Mouse (Mus musculus) activated CD4-positive, CD25-positive, alpha-beta regulatory T cell, adult 9 weeks (primary cell): ENCODE results near the gene Dnaja3. TPM values are rescaled to one million over a fixed set of nuclear protein-coding genes. Genes with fewer than 3 reads are reported as not detected.

ENCODE experiments used
- polyA plus RNA-seq: library from polyadenylated mRNA; unstranded; fragments of 100-300 nt; shearing (Covaris generic); gene quantifications from one replicate; pipeline ENCODE4 v1.2.1, GENCODE M21; 2017

The Dnaja3 gene
- 59.4 TPM for polyA plus RNA-seq

GRCm38 (mm10) chr16:4639831-4640237 lies at the start of gene Dnaja3, which contains the start of gene Vasn:
Gene Dnaja3 (plus strand): TSS chr16:4639989.
Gene Vasn (plus strand): TSS chr16:4639941.

GRCm38 (mm10) chr16:4593971-4594813 lies 45.6 kb upstream of the Dnaja3 start, which contains the start of gene Glis2:
Gene Glis2 (plus strand): TSS chr16:4594713.

DNA sequence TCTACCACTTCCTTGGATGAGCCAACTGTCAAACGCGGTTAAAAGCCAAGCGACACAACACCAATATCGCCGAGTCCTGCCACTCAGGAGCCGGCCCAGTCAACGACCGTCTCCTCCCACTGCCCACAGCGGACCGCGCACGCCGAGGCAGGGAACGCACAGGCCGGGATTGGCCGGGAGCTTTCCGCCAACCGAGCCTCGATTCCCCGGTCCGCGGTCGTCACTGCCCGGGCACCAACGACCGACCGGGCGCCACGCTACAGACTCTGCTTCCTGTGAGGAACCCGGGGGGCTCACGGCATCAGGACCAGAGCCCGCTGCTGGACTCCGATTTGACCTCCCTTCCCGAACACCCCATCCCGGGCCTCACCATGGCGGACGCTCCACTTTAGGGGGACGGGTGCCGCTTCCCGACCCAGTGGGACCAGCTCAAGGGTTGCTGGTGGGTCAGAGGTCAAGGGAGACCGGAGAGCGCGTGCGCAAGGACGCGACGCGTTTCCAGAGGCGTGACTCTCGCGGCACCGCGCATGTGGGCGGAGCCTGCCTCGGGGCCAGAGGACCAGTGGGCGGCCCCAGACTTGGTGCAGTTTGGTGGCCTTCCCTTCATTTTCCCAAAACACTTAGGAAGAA lies 15.2 kb upstream of the Dnaja3 start, which contains the start of gene Pam16:
Gene Pam16, minus strand, starts transcription at position 508 of the 630 bp plus-strand sequence.

DNA sequence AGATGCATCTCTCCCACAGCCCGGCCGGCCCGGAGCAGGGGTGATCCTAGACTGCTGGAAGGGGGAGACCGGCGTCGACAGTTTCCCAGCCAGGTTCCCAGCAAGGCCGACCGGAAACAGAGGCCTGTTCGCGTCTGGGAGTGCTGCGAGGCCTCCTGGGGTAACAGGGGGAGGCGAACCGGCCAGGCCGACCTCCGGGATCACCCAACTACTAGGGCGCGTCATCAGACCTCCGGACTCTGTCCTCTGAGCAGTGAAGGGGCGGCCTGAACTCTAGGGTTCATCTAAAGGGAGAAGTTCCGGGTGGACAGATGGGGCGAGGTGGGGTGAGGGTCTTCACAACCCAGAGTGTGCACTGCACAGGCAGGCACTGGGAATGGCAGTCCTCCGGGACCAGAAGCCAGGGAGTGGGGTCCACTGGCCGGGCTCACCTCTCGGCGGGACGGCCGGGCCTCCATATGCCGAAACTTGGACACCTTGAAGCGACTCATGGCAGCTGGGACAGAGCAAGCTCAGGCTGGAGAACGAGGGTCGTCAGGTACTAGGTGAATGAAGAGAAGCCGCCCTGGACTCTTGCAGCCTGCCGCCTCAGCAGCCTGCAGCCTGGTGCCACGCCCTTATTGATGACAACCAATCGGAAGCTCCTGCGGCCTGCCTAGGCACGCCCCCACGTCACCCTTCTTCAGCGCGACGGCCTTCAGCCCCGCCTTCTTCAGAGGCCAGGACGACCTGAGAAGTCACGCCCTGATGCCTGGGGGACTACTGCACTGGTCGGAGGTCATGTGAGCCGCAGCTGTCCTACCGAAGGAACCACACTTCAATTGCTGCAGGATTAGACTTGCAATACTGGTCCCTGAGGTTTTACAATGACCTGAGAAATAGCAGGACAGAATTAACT lies 39.6 kb downstream of the Dnaja3 start, which contains the start of gene Coro7:
Gene Coro7, minus strand, starts transcription at position 657 of the 898 bp plus-strand sequence.

GRCm38 (mm10) chr16:4718753-4719518 lies 79.1 kb downstream of the Dnaja3 start, which contains the start of gene Nmral1:
Gene Nmral1 (minus strand): TSS chr16:4719356.

DNA sequence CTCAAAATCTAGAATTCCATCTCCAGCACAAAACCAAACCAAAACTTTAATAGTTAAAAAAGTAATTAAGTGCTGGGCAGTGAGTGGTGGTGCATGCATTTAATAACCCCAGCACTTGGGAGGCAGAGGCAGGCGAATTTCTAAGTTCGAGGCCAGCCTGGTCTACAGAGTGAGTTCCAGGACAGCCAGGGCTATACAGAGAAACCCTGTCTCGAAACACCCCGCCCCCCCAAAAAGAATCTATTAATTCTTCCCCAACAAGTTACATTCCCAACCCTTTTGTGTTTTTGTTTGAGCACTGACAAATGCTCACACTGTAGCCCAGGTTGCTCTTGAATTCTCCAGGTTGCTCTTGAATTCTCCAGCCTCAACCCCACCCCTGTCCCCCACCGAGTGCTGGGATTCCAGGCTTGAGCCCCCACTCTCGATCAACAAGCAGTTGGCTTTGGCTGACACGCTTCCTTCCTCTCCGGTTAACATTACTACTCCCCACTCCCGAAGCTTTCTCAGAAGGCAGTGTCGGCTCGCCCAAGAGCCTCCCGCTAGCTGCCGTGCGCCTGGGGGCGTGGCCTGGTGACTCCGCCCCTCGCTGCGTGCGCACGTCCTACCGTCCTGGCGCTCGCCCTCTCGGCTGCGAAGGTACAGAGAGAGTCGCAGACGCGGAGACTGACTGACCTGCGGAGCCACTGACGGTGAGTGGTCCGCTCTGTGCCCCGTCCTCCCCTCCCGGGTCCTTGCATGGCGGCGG lies 86.2 kb downstream of the Dnaja3 start, which contains the start of gene Hmox2:
Gene Hmox2, plus strand, starts transcription at position 582 of the 748 bp plus-strand sequence.

Other genes starting within 250 kb of the Dnaja3 start
- gene Adcy9, start 219.5 kb upstream of the Dnaja3 start, polyA plus RNA-seq = 0.75 TPM
- gene Srl, start 98.2 kb upstream of the Dnaja3 start, polyA plus RNA-seq = 0.59 TPM
- 3.4 TPM for gene Tfap4, start 80.1 kb upstream of the Dnaja3 start, polyA plus RNA-seq
- 0.62 TPM for gene Glis2, start 45.3 kb upstream of the Dnaja3 start, polyA plus RNA-seq
- 12.5 TPM for gene Pam16, start 15.0 kb upstream of the Dnaja3 start, polyA plus RNA-seq
- gene Vasn, start within 50 bp of the Dnaja3 start, polyA plus RNA-seq = 1.5 TPM
- 163 TPM for gene Coro7, start 39.8 kb downstream of the Dnaja3 start, polyA plus RNA-seq
- 12.3 TPM for gene Nmral1, start 79.4 kb downstream of the Dnaja3 start, polyA plus RNA-seq
- 105 TPM for gene Hmox2, start 86.4 kb downstream of the Dnaja3 start, polyA plus RNA-seq
- gene Cdip1, start 150.3 kb downstream of the Dnaja3 start, polyA plus RNA-seq = 42.4 TPM
- 0.53 TPM for gene 4930562C15Rik, start 195.4 kb downstream of the Dnaja3 start, polyA plus RNA-seq
- gene Ubald1, start 240.3 kb downstream of the Dnaja3 start, polyA plus RNA-seq = 52.3 TPM
- gene Mgrn1, start 246.3 kb downstream of the Dnaja3 start, polyA plus RNA-seq = 66.5 TPM